ENCODE assay signal across 25 mouse cellular contexts in genomic region chr19:37188366-37188948, GRCm38 (mm10). TPM values are rescaled to one million over a fixed set of nuclear protein-coding genes. Genes with fewer than 3 reads are reported as not detected.
DNase-seq lines count a peak whose midpoint lies in the region; ATAC-seq and TF ChIP-seq lines count a peak whose summit lies in the region.
"Had no signal": no experiment of that assay in that cellular context is flagged by ENCODE, and none has a peak within 500 bp of the region (broad histone marks: within the 10 kb centered on the region; RNA-seq: fewer than 3 reads in every experiment).

No protein-coding gene starts in this region.

- no peaks in the 10 kb centered on the region for H3K36me3 ChIP-seq in heart, embryonic 10.5 days
- H3K36me3 ChIP-seq in liver, postnatal 0 days (replicated peaks; ENCODE audit: insufficient read depth, low read length): no peaks in the 10 kb centered on the region
- H3K36me3 ChIP-seq in liver, embryonic 11.5 days (ENCODE audit: control insufficient read depth, insufficient read depth, low read length): no peaks in the 10 kb centered on the region
- H3K36me3 ChIP-seq: embryonic facial prominence, embryonic 10.5 days; embryonic facial prominence, embryonic 12.5 days; forebrain, embryonic 15.5 days; G1E had no signal

- no peak overlapping the region for H3K9ac ChIP-seq in liver, postnatal 0 days (replicated peaks)
- no peak overlapping the region for H3K9ac ChIP-seq in liver, embryonic 11.5 days (ENCODE audit: low read depth, low read length)
- H3K9ac ChIP-seq: embryonic facial prominence, embryonic 12.5 days; forebrain, embryonic 13.5 days; forebrain, embryonic 15.5 days; forebrain, postnatal 0 days had no signal

- H3K4me3 ChIP-seq in heart, embryonic 10.5 days: no peak overlapping the region
- H3K4me3 ChIP-seq in liver, postnatal 0 days (ENCODE audit: low read depth, low read length): no peak overlapping the region
- H3K4me3 ChIP-seq in liver, embryonic 11.5 days (ENCODE audit: low read depth, low read length): no peak overlapping the region
- H3K4me3 ChIP-seq: embryonic facial prominence, embryonic 10.5 days; embryonic facial prominence, embryonic 12.5 days; forebrain, embryonic 13.5 days; forebrain, embryonic 15.5 days had no signal

- ATAC-seq in liver, postnatal 0 days: peak; percentile 72
- no peak for ATAC-seq in liver, embryonic 11.5 days (replicated peaks; ENCODE audit: low FRiP score)
- ATAC-seq: activated CD4-positive, CD25-positive, alpha-beta regulatory T cell, adult 4 months; CD4-positive, CD25-positive, alpha-beta regulatory T cell, adult 4 months; forebrain, embryonic 13.5 days; forebrain, embryonic 15.5 days; forebrain, postnatal 0 days; Patski had no signal

- peak; percentile 26 to 67 for DNase-seq in adrenal gland, adult (ENCODE audit: inconsistent age in 2 of 2, low spot score in 1 of 2)
- no peak for DNase-seq in adrenal gland, adult 18-20 months (ENCODE audit: low spot score in 2 of 2)
- peak; percentile 15 for DNase-seq in adrenal gland, postnatal 14 days
- no peak for DNase-seq in adrenal gland, postnatal 25 days
- peak; percentile 52 for DNase-seq in heart, embryonic 10.5 days (ENCODE audit: low spot score)
- no peak for DNase-seq in heart, postnatal 25 days (ENCODE audit: low spot score)
- DNase-seq in liver, postnatal 0 days: no peak
- DNase-seq in liver, embryonic 11.5 days (ENCODE audit: low spot score): no peak
- DNase-seq: adrenal gland, postnatal 36 days; B cell, adult 2 months; cerebellum, adult 11-12 months; cerebellum, adult 2 months; cerebellum, adult 9-10 months; cerebellum, postnatal 10 days; cerebellum, postnatal 25 days; forebrain, postnatal 0 days had no signal

- no peak overlapping the region for H3K4me2 ChIP-seq in liver, postnatal 0 days (ENCODE audit: low read depth, low read length)
- H3K4me2 ChIP-seq in liver, embryonic 11.5 days: no peak overlapping the region
- H3K4me2 ChIP-seq: embryonic facial prominence, embryonic 12.5 days; forebrain, embryonic 13.5 days; forebrain, embryonic 15.5 days had no signal

- intact Hi-C loops in heart, postnatal 25 days (cut with DNase I): no loop called here

- TF ChIP-seq CTCF in liver, postnatal 0 days (IDR thresholded peaks at IDR 0.05; ENCODE audit: low read depth): no peak

- no peaks in the 10 kb centered on the region for H3K4me1 ChIP-seq in heart, embryonic 10.5 days
- peaks cover 8% of the 10 kb centered on the region for H3K4me1 ChIP-seq in liver, postnatal 0 days (ENCODE audit: insufficient read depth)
- no peaks in the 10 kb centered on the region for H3K4me1 ChIP-seq in liver, embryonic 11.5 days (replicated peaks; ENCODE audit: control insufficient read depth, insufficient read depth, low read length)
- H3K4me1 ChIP-seq: embryonic facial prominence, embryonic 10.5 days; embryonic facial prominence, embryonic 12.5 days; forebrain, embryonic 13.5 days; forebrain, embryonic 15.5 days had no signal

- no peak for TF ChIP-seq EP300 in liver, postnatal 0 days (IDR thresholded peaks at IDR 0.05; ENCODE audit: low read depth)

- no peak overlapping the region for H3K27ac ChIP-seq in heart, embryonic 10.5 days
- H3K27ac ChIP-seq in liver, postnatal 0 days (ENCODE audit: low read depth): peak overlapping the region; percentile 81
- H3K27ac ChIP-seq in liver, embryonic 11.5 days (ENCODE audit: low read depth, low read length): no peak overlapping the region
- H3K27ac ChIP-seq: embryonic facial prominence, embryonic 10.5 days; embryonic facial prominence, embryonic 12.5 days; forebrain, embryonic 13.5 days; forebrain, embryonic 15.5 days had no signal

- no peaks in the 10 kb centered on the region for H3K9me3 ChIP-seq in heart, embryonic 10.5 days
- H3K9me3 ChIP-seq in liver, postnatal 0 days (ENCODE audit: low read length): no peaks in the 10 kb centered on the region
- no peaks in the 10 kb centered on the region for H3K9me3 ChIP-seq in liver, embryonic 11.5 days (ENCODE audit: control insufficient read depth, low read length)
- H3K9me3 ChIP-seq: embryonic facial prominence, embryonic 10.5 days; embryonic facial prominence, embryonic 12.5 days; forebrain, embryonic 13.5 days; forebrain, embryonic 15.5 days; G1E had no signal

- no peaks in the 10 kb centered on the region for H3K27me3 ChIP-seq in heart, embryonic 10.5 days (ENCODE audit: insufficient read depth, poor library complexity, severe bottlenecking)
- no peaks in the 10 kb centered on the region for H3K27me3 ChIP-seq in liver, postnatal 0 days (ENCODE audit: insufficient read depth, low read length)
- no peaks in the 10 kb centered on the region for H3K27me3 ChIP-seq in liver, embryonic 11.5 days (replicated peaks; ENCODE audit: control insufficient read depth, insufficient read depth, low read length)
- H3K27me3 ChIP-seq: CH12.LX; embryonic facial prominence, embryonic 12.5 days; forebrain, embryonic 13.5 days; forebrain, embryonic 15.5 days; Patski had no signal

- 51% methylated on average over 4 of the region's 4 CpGs for WGBS in heart, embryonic 10.5 days
- 61% methylated on average over 4 of the region's 4 CpGs for WGBS in liver, postnatal 0 days (ENCODE audit: insufficient replicate concordance)
- 63% methylated on average over 4 of the region's 4 CpGs for WGBS in liver, embryonic 11.5 days

RNA-seq across cellular contexts. Expression of gene March5, which starts 18.9 kb away (rescaled TPM):
- 100 to 1,000 TPM; 116 to 137 TPM for total RNA-seq in adrenal gland, adult 18-20 months (2021)
- 143 TPM in 2 replicates for total RNA-seq in adrenal gland, postnatal 14 days (2021)
- total RNA-seq in adrenal gland, postnatal 25 days (2021): 98.8 and 117 TPM in 2 replicates
- 79.0 and 95.9 TPM in 2 replicates for polyA plus RNA-seq in heart, embryonic 10.5 days (2016; fragmentation: Nextera tagmentation; extraction: Ambion mirVana)
- total RNA-seq in heart, postnatal 25 days (2021): 10 to 100 TPM; 82.1 to 85.6 TPM
- polyA plus RNA-seq in liver, postnatal 0 days (2015; fragmentation: Nextera tagmentation; extraction: Ambion mirVana): 119 and 126 TPM in 2 replicates
- 117 and 130 TPM in 2 replicates for polyA plus RNA-seq in liver, embryonic 11.5 days (2014; fragmentation: Nextera tagmentation; extraction: Ambion mirVana)

RNA-seq across cellular contexts. Expression of gene Cpeb3, which starts 19.9 kb away (rescaled TPM):
- total RNA-seq in adrenal gland, adult 18-20 months (2021): 10 to 100 TPM; 14.4 to 15.5 TPM
- 15.4 and 19.3 TPM in 2 replicates for total RNA-seq in adrenal gland, postnatal 14 days (2021)
- total RNA-seq in adrenal gland, postnatal 25 days (2021): 17.2 and 31.9 TPM in 2 replicates
- 2.6 and 3.7 TPM in 2 replicates for polyA plus RNA-seq in heart, embryonic 10.5 days (2016; fragmentation: Nextera tagmentation; extraction: Ambion mirVana)
- 10 to 100 TPM; 76.3 to 81.7 TPM for total RNA-seq in heart, postnatal 25 days (2021)
- polyA plus RNA-seq in liver, postnatal 0 days (2015; fragmentation: Nextera tagmentation; extraction: Ambion mirVana): 2.1 and 2.8 TPM in 2 replicates
- 1.3 and 2.0 TPM in 2 replicates for polyA plus RNA-seq in liver, embryonic 11.5 days (2014; fragmentation: Nextera tagmentation; extraction: Ambion mirVana)
- polyA plus RNA-seq: CD4-positive, CD25-positive, alpha-beta regulatory T cell, adult 4 months had no signal

Comparison
In these comparisons a context has a peak if more than half of its experiments do, and no peak if none do; other contexts are left out.
1. DNase-seq: peak in adrenal gland, adult (2 of 2), adrenal gland, postnatal 14 days (single experiment) and heart, embryonic 10.5 days (single experiment); none in adrenal gland, adult 18-20 months (0 of 2), adrenal gland, postnatal 25 days (single experiment), heart, postnatal 25 days (single experiment), liver, postnatal 0 days (single experiment) and liver, embryonic 11.5 days (single experiment).